Mouse (Mus musculus) limb, embryonic 11.5 days (tissue): ENCODE data around the gene Fcna. TPM values are rescaled to one million over a fixed set of nuclear protein-coding genes. Genes with fewer than 3 reads are reported as not detected.
A peak's percentile ranks its signal among the peaks of the same experiment; 100 is the strongest.

Experiments
- ATAC-seq: fragments of 200-750 bp; cut with Nextera tagmentation; 2 replicates; pipeline ENCODE4 v1.8.0; 2017; ENCODE audit warnings: low read depth; ENCODE audit not compliant: insufficient number of reproducible peaks, low FRiP score, low TSS enrichment
- DNase-seq: peaks from one replicate; pipeline ENCODE4 v3.0.0-alpha.2; 2015; ENCODE audit warnings: low spot score
- H3K27ac ChIP-seq: fragments of 300-500 bp; sonication (generic); replicated peaks from 2 replicates; pipeline ENCODE4 v1.5.1; 2014; ENCODE audit warnings: low read depth, mild to moderate bottlenecking, low read length
- H3K27me3 ChIP-seq: fragments of 300-500 bp; sonication (generic); 2 replicates; pipeline ENCODE4 v1.6.1; 2014; ENCODE audit warnings: mild to moderate bottlenecking, low read length, mixed read lengths; ENCODE audit not compliant: control insufficient read depth, insufficient read depth
- H3K36me3 ChIP-seq: fragments of 300-500 bp; sonication (generic); 2 replicates; pipeline ENCODE4 v1.6.1; 2014; ENCODE audit warnings: mild to moderate bottlenecking, low read length, moderate library complexity, mixed read lengths; ENCODE audit not compliant: control insufficient read depth, insufficient read depth
- H3K4me1 ChIP-seq: fragments of 300-500 bp; sonication (generic); 2 replicates; pipeline ENCODE4 v1.6.1; 2014; ENCODE audit warnings: low read length, mixed read lengths; ENCODE audit not compliant: control insufficient read depth, insufficient read depth
- H3K4me2 ChIP-seq: fragments of 300-500 bp; sonication (generic); 2 replicates; pipeline ENCODE4 v1.6.1; 2014; ENCODE audit warnings: low read depth, mild to moderate bottlenecking, moderate library complexity; ENCODE audit not compliant: severe bottlenecking
- H3K4me3 ChIP-seq: fragments of 300-500 bp; sonication (generic); 2 replicates; pipeline ENCODE4 v1.5.1; 2014; ENCODE audit warnings: low read depth, low read length
- H3K9ac ChIP-seq: fragments of 300-500 bp; sonication (generic); 2 replicates; pipeline ENCODE4 v1.6.1; 2014; ENCODE audit warnings: mild to moderate bottlenecking, low read length
- H3K9me3 ChIP-seq: fragments of 300-500 bp; sonication (generic); 2 replicates; pipeline ENCODE4 v1.6.1; 2016; ENCODE audit warnings: low read length; ENCODE audit not compliant: control insufficient read depth
- WGBS: fragments of 180-500 bp; shearing (Covaris S2); extraction: QIAGEN DNeasy Blood & Tissue Kit; methylation state at CpG from one replicate; pipeline ENCODE4 v1.1.7; 2014; 5-methylcytosine and 5-hydroxymethylcytosine counted together
- polyA plus RNA-seq: library from polyadenylated mRNA; unstranded; fragments of >200 nt; fragmentation: Nextera tagmentation; extraction: Ambion mirVana; gene quantifications from 2 replicates; pipeline ENCODE4 v1.2.1, GENCODE M21; 2014

Fcna gene
- 0.35 and 0.54 TPM in 2 replicates for polyA plus RNA-seq

GRCm38 (mm10) chr2:25627811-25628210, at the start of gene Fcna:
Fcna (minus strand) TSS chr2:25628030.
- 74% methylated on average over 6 of the region's 6 CpGs for WGBS
- DNase-seq (no peak), ATAC-seq (no peak)
- Histone ChIP-seq H3K27ac (no peak within 1 kb of the TSS), H3K4me1 (no peaks in the 10 kb centered on the region), H3K4me2 (no peak within 1 kb of the TSS), H3K27me3 (no peaks in the 10 kb centered on the region), H3K9me3 (no peaks in the 10 kb centered on the region), H3K9ac (no peak within 1 kb of the TSS), H3K4me3 (no peak within 1 kb of the TSS), H3K36me3 (no peaks in the 10 kb centered on the region)

GRCm38 (mm10) chr2:25676486-25676885, 48.7 kb upstream of the Fcna start, which contains the start of gene Lcn6:
Lcn6 (plus strand) TSS chr2:25676786.
- WGBS, result 84% methylated on average over 3 of the region's 3 CpGs
- H3K27ac ChIP-seq, result no peak within 1 kb of the TSS
- H3K4me2 ChIP-seq, result no peak within 1 kb of the TSS
- H3K4me3 ChIP-seq, result no peak within 1 kb of the TSS
- no peak within 1 kb of the TSS for H3K9ac ChIP-seq
- ATAC-seq (no peak), DNase-seq (no peak)
- H3K36me3 ChIP-seq, result no peaks in the 10 kb centered on the region
- no peaks in the 10 kb centered on the region for H3K4me1 ChIP-seq
- no peaks in the 10 kb centered on the region for H3K9me3 ChIP-seq
- H3K27me3 ChIP-seq, result no peaks in the 10 kb centered on the region

GRCm38 (mm10) chr2:25666516-25666915, 38.7 kb upstream of the Fcna start:
- H3K36me3 ChIP-seq, result no peaks in the 10 kb centered on the region
- no peak overlapping the region for H3K4me2 ChIP-seq
- H3K4me1 ChIP-seq, result no peaks in the 10 kb centered on the region
- H3K9me3 ChIP-seq, result no peaks in the 10 kb centered on the region
- no peak overlapping the region for H3K4me3 ChIP-seq
- 64% methylated on average over 1 of the region's 1 CpGs for WGBS
- H3K27me3 ChIP-seq, result no peaks in the 10 kb centered on the region
- no peak overlapping the region for H3K9ac ChIP-seq
- H3K27ac ChIP-seq, result no peak overlapping the region
- ATAC-seq (no peak), DNase-seq (no peak)

- ATAC-seq (no peak), DNase-seq (no peak)
- H3K9me3 ChIP-seq, result no peaks in the 10 kb centered on the region
- H3K4me1 ChIP-seq, result no peaks in the 10 kb centered on the region
- H3K4me2 ChIP-seq, result no peak overlapping the region
- no peak overlapping the region for H3K4me3 ChIP-seq
- no peak overlapping the region for H3K9ac ChIP-seq
- no peak overlapping the region for H3K27ac ChIP-seq
- H3K36me3 ChIP-seq, result no peaks in the 10 kb centered on the region
- 85% methylated on average over 5 of the region's 5 CpGs for WGBS
- H3K27me3 ChIP-seq, result no peaks in the 10 kb centered on the region
These were observed 36.3 kb upstream of the Fcna start for GRCm38 (mm10) chr2:25664125-25664524.

GRCm38 (mm10) chr2:25663511-25663910, 35.7 kb upstream of the Fcna start:
- no peaks in the 10 kb centered on the region for H3K27me3 ChIP-seq
- no peak for ATAC-seq
- H3K9ac ChIP-seq, result no peak overlapping the region
- DNase-seq, result peak; percentile 76
- no peaks in the 10 kb centered on the region for H3K36me3 ChIP-seq
- no peak overlapping the region for H3K27ac ChIP-seq
- H3K9me3 ChIP-seq, result no peaks in the 10 kb centered on the region
- WGBS, result 58% methylated on average over 1 of the region's 1 CpGs
- no peaks in the 10 kb centered on the region for H3K4me1 ChIP-seq
- H3K4me2 ChIP-seq, result no peak overlapping the region
- no peak overlapping the region for H3K4me3 ChIP-seq

- Histone ChIP-seq H3K9me3 (no peaks in the 10 kb centered on the region), H3K4me2 (no peak overlapping the region), H3K36me3 (no peaks in the 10 kb centered on the region), H3K4me3 (no peak overlapping the region), H3K27me3 (no peaks in the 10 kb centered on the region), H3K27ac (no peak overlapping the region), H3K4me1 (no peaks in the 10 kb centered on the region), H3K9ac (no peak overlapping the region)
- WGBS, result 86% methylated on average over 6 of the region's 6 CpGs
- no peak for ATAC-seq
- no peak for DNase-seq
These were observed 33.6 kb upstream of the Fcna start for GRCm38 (mm10) chr2:25661245-25661970.

- no peak overlapping the region for H3K27ac ChIP-seq
- no peak overlapping the region for H3K9ac ChIP-seq
- no peak overlapping the region for H3K4me3 ChIP-seq
- H3K27me3 ChIP-seq, result no peaks in the 10 kb centered on the region
- no peak overlapping the region for H3K4me2 ChIP-seq
- ATAC-seq, result no peak
- H3K9me3 ChIP-seq, result no peaks in the 10 kb centered on the region
- no peak for DNase-seq
- no peaks in the 10 kb centered on the region for H3K4me1 ChIP-seq
- H3K36me3 ChIP-seq, result no peaks in the 10 kb centered on the region
- 77% methylated on average over 8 of the region's 8 CpGs for WGBS
These were observed 32.4 kb upstream of the Fcna start for GRCm38 (mm10) chr2:25660279-25660678.

- no peak within 1 kb of the TSS for H3K4me2 ChIP-seq
- no peaks in the 10 kb centered on the region for H3K27me3 ChIP-seq
- H3K36me3 ChIP-seq, result no peaks in the 10 kb centered on the region
- H3K27ac ChIP-seq, result no peak within 1 kb of the TSS
- H3K9ac ChIP-seq, result no peak within 1 kb of the TSS
- no peaks in the 10 kb centered on the region for H3K4me1 ChIP-seq
- DNase-seq (no peak), ATAC-seq (no peak)
- no peak within 1 kb of the TSS for H3K4me3 ChIP-seq
- H3K9me3 ChIP-seq, result no peaks in the 10 kb centered on the region
These were observed 29.8 kb upstream of the Fcna start, which contains the start of gene Lcn5 for GRCm38 (mm10) chr2:25657652-25658051. Lcn5 (plus strand) TSS chr2:25657952.

GRCm38 (mm10) chr2:25657246-25657645, 29.4 kb upstream of the Fcna start:
- Histone ChIP-seq H3K36me3 (no peaks in the 10 kb centered on the region), H3K9ac (no peak overlapping the region), H3K27me3 (no peaks in the 10 kb centered on the region), H3K4me3 (no peak overlapping the region), H3K4me1 (no peaks in the 10 kb centered on the region), H3K27ac (no peak overlapping the region), H3K9me3 (no peaks in the 10 kb centered on the region), H3K4me2 (no peak overlapping the region)
- ATAC-seq (no peak), DNase-seq (no peak)
- 84% methylated on average over 4 of the region's 4 CpGs for WGBS
